12 mouse cellular contexts compared by ENCODE assay signal in the genomic region with DNA sequence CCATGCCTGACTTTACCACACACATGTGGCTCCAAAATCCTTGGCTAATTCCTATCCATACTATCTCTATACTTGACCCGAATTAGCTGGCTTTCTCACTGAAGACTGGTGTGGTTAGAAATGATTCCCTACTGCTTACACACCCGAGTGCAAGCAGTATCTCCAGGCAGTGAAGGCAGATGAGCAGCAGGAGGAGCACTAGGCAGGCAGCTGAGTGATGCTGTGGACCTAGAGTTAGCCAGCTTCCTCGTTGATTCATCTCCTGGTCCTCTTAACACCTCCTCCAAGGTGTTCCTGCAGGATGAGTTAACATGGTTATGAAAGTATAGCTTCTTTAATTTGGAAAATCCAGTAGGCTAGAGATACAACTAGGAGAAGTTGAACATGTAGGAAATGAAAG.
"Had no signal": no experiment of that assay in that cellular context is flagged by ENCODE, and none has a peak within 500 bp of the region (broad histone marks: within the 10 kb centered on the region; RNA-seq: fewer than 3 reads in every experiment).

No protein-coding gene starts in this region.

- H3K9me3 ChIP-seq: kidney, embryonic 15.5 days; limb, embryonic 15.5 days; liver, embryonic 15.5 days; lung, embryonic 15.5 days; midbrain, embryonic 15.5 days; neural tube, embryonic 12.5 days had no signal

- H3K27me3 ChIP-seq: kidney, embryonic 15.5 days; limb, embryonic 15.5 days; liver, embryonic 15.5 days; lung, embryonic 15.5 days; midbrain, embryonic 15.5 days; neural tube, embryonic 12.5 days had no signal

- H3K4me2 ChIP-seq: kidney, embryonic 15.5 days; limb, embryonic 15.5 days; liver, embryonic 15.5 days; lung, embryonic 15.5 days; midbrain, embryonic 11.5 days; midbrain, embryonic 15.5 days; neural tube, embryonic 12.5 days had no signal

- ATAC-seq: inflammation-experienced regulatory T-cells, adult 6 months; midbrain, embryonic 15.5 days had no signal

- H3K27ac ChIP-seq: kidney, embryonic 15.5 days; limb, embryonic 15.5 days; liver, embryonic 15.5 days; lung, embryonic 15.5 days; midbrain, embryonic 15.5 days; neural tube, embryonic 12.5 days had no signal

- H3K4me1 ChIP-seq: kidney, embryonic 15.5 days; limb, embryonic 15.5 days; liver, embryonic 15.5 days; lung, embryonic 15.5 days; midbrain, embryonic 15.5 days; neural tube, embryonic 12.5 days had no signal

- DNase-seq: kidney, adult 2 months; kidney, postnatal 14 days; thymus, adult 18-20 months; thymus, postnatal 14 days had no signal

- H3K9ac ChIP-seq: kidney, embryonic 15.5 days; limb, embryonic 15.5 days; liver, embryonic 15.5 days; lung, embryonic 15.5 days; midbrain, embryonic 15.5 days; neural tube, embryonic 12.5 days had no signal

- H3K4me3 ChIP-seq: kidney, embryonic 15.5 days; limb, embryonic 15.5 days; liver, embryonic 15.5 days; lung, embryonic 15.5 days; midbrain, embryonic 15.5 days; neural tube, embryonic 12.5 days had no signal
